Mouse (Mus musculus): ENCODE results near the gene Ddx54.
A peak's percentile ranks its signal among the peaks of the same experiment; 100 is the strongest.

The Ddx54 gene

DNA sequence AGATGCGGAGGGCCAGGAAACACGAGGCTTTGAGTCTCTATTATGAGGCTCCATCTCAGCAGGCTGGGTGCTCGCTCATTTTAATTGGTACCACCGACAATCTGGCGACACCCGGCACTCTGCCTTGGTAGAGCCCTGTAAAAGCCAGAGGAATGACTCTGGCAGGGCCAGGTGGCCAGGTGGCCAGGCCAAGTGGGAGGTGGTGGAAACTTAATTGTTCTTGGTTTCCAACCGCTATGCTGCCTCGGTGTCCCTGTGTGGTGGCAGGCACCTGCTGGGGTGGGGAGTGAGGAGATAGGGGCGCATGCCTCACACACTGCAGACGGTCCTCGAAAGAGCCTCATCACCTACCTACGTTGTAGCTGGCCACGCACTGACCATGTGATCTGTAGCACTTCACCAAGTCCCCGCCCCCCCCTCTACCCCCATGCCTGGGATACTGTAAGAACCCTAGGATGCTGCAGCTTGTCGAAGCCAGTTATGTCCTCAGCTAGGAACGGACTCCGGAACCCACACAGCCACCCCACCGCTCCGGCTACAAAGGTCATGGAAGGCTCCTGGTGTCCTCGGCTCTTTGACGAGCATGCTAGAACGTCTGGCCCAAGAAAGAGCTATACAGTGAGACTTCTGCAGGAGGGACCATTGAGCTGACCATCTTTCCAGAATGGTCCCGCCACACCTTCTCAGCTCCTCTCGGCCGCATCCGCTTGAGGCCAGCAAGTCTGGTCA, 32.5 kb upstream of the Ddx54 start:
- DNase-seq (ENCODE audit: low spot score in 2 of 2) = no peak

DNA sequence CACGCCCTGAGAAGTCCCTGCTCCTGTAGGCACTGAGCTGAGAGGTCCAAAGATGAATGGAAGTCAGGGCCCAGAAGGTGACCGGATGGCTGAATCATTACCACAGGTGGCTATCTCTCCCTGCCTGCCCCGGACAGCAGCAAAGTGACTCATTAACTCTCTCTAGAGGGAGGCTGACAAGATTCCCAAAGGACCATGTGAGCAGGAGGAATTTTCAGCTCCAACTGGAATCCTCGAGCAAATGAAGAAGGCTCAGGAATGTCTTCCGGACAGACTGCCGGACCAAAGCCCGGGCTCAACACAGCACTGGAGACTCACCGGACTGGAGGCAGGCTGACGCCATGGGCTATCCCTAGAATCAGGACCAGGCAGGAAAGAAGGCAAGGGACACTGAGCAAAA, 30.5 kb upstream of the Ddx54 start:
- DNase-seq (ENCODE audit: low spot score in 2 of 2) = no peak

DNA sequence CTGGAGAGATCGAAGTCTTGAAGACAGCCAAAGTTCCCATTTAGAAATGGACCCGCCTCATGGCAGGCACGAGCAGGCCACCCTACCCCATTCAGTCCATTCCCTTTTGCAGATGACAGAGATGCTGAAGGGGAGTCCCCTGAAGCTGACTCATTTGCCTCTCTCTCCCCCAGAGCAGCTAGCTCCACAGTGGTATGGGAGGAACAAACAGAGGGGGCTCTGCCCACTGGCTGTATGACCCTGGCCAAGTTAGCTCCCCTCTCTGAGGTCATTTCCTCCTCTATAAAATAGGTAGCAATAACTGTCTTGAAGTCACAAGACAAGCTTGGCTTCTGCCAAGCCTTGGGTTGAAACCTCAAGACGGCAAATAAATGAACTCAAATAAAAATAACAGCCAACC, 29.0 kb upstream of the Ddx54 start:
- DNase-seq (ENCODE audit: low spot score in 2 of 2) = no peak

DNA sequence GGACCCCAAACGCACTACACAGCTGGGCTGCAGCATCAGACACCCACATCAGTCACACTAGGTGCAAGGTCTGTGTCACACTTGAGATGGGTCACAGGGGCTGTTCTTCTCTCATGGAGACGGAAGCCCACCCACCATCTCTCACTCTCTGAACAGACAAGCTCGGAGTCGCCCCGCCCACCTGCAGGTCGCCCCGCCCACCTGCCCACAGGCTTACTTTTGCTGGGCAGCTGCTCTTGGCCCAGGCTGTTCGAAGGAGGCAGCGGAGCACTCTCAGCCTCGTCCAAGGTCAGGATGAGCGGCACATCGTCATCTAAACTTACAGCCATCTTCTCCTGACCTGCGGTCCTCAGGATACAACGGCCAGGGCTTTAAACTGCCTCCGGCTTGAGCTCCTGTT, 27.6 kb upstream of the Ddx54 start:
- DNase-seq (ENCODE audit: low spot score in 2 of 2) = no peak

DNA sequence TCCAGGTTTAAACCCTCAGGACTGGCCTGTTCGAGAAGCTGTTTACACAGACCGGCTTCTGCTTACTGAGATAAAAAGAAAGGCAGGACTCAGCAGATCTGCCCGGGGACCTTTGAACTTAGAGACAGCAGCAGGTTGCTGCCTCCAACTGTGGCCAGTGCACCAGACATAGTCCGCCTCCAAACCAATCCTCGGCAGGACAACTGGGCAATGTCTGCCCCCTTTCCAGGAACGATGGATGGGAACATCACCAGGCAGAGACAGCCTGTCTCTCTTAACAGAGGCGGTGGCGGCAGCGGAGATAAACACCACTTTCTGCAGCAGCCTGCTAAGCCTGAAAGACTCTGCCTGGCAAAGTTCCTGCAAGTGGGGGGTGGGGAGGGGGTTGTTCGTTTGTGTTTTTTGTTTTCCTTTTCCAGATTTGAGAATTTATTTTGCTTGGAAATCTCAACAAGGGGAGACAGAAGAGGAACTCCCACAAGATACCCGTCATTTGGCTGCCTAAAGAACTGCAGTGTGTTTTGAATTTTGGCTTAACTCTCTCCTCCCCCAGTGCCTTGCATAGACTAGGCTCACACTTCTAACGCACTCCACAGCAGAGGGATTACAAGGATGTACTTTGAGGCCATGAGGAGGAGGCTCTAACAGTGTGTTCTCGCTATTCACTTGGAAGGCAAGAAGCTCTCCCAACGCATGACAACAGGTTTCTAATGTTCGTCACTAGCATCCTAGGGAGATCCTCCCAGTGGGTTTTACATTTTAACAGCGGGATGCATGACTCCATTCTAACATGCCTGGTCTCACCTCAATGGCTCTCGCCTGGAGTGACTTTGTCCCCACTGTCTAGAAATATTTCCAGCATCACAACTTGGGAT, 25.6 kb upstream of the Ddx54 start:
- DNase-seq (ENCODE audit: low spot score in 2 of 2) = peak in 1 of 2 experiments; percentile 63

DNA sequence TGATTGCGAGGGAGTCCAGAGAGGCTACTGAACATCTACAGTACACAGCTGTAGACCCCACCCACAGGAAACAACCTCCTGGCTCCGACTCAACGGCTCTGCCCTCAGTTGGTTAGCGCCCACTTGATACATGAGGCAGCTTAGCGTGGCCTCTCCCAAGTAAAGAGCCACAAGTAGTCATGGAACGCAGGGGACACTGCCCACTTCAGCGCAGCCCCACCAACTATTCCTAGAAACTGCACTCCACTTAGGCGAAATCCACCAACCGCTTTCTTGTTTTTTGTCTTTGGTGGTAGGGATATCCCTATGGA, 25.0 kb upstream of the Ddx54 start:
- DNase-seq (ENCODE audit: low spot score in 2 of 2) = no peak

DNA sequence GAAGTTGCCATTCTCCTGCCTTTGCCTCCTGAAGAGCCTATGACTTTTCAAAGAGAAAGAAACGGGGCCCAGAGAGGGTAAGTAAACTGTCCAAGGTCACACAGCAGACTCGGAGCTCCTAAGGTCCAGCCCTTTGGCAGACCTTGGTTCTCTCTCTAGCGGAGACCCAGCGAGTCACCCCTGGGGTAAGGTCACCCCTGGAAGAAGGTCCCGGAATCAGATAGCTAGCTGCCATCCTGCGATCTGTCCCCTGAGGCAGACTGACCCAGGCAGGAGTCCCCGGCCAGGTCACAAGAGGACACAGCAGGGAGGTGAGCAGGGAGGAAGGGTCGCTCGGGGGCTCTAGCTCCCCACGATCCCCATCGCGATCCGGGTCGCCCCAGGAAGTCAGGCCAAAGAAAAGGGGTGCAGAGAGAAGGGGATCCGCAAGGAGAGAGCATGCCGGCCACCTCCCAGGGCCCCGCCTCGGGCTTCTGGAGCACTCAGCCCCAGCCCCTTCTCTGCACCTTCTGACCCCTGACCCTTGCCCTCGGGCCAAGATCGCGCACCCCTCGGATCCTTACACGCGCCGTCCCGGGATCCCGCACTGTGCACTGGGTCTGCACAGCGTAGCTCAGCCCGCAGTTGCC, 24.5 kb upstream of the Ddx54 start:
- no peak for DNase-seq (ENCODE audit: low spot score in 2 of 2)

DNA sequence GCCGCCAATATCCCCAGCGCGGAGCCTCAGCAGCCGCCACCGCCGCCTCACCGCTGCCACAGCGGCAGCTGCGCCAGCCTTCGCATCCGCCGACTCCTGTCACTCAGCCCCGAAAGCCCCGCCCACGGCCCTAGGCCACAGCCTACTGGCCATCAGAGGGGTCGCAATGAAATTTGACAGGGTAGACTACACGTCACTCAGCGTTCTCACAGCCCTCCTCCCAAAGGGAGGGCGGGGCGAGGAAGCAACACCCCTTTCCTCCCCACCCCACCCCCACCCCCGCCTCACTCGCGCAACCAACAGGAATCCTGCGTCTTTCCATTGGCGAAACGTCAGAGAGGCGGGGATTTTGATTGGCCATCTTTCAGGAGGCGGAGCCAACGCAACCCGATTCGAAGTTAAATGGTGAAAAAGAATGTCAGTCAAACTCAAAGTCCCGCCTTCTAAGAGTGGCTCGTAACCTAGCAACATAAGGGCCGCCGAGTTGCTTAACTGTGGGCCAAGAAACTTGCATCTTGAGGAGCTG, 23.9 kb upstream of the Ddx54 start, which contains the start of the genes Tpcn1 and Iqcd:
Gene Tpcn1 (minus strand): TSS at position 105 of the 526 bp plus-strand sequence.
Gene Iqcd (plus strand): TSS at position 448 of the 526 bp plus-strand sequence.
- DNase-seq (ENCODE audit: low spot score in 2 of 2) = peak; percentile 98 to 99

DNA sequence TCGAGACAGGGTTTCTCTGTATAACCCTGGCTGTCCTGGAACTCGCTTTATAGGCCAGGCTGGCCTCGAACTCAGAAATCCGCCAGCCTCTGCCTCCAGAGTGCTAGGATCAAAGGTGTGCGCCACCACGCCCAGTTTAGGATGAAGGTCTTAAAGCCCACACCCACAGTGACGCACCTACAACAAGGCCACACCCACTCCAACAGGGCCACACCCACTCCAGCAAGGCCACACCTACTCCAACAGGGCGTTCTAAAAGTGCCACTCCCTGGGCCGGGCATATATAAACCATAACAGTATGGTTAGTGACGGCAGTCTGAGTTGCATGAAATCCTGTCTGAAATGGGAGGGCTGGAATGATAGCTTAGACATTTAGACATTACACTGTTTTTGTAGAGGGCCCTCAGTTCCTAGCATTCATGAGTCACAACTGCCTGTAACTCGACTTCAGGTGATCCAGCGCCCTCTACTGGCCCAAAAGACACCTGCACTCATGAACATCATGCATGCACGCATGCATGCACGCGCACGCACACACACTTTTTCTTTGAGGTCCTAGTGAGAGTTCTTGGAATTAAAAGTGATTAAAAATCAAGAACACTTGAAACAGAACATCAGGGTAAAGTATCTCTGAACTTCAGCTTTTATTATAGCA, 22.1 kb upstream of the Ddx54 start:
- no peak for DNase-seq (ENCODE audit: low spot score in 2 of 2)

DNA sequence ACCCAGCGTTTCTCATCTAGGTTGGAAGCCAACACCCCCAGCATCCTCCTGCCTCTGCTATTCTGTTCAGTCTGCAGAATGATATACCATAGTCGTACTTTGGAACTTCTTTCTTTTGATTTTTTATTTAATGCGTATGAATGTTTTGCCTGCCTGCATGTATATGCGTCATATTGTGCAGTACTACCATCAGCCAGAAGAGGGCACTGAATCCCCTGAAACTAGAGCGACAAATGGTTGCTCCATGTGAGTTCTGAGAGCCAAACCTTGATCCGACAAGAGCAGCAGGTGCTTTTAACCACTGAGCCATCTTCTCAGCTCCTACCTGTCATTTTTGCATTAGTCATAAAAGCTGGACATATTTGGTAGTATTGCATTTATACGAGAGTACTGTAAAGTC, 20.4 kb upstream of the Ddx54 start:
- DNase-seq (ENCODE audit: low spot score in 2 of 2) = no peak

DNA sequence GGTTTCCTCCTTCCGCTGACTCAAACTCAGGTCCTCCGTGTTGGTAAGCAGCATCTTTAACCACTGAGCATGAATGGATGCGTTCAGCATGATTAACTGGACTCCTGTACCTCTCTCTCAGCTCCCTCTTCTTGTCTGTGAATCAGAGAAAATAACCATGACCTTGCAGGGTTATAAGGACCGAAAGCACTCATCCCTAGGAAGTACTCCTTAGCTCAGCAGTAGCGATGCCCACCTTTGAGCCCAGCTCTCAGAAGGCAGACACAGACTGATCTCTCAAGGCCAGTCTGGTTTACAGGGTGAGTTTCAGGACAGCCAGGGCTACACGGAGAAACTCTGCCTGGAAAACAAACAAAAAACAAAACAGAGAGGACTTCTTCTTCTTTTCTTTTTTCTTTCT, 18.1 kb upstream of the Ddx54 start:
- DNase-seq (ENCODE audit: low spot score in 2 of 2) = no peak

DNA sequence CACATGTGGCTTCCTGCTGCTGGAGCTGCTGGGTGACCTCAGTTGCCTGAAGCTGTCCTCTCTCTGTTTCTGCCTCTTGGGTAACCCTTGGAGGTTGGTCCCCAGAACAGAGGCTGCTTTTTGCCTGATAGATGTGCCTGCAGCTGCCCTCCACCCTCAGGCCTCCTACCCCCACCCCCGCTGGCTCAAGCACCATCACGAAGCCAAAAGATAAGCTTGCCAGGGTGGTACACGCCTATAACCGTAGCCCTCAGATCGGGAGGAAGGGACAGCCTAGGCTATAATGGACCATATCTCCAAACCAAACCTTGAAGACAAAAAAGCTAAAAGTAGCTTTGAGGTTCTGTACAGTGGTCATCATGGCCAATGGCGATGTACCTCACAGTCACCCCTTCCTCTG, 12.9 kb upstream of the Ddx54 start:
- DNase-seq (ENCODE audit: low spot score in 2 of 2) = no peak

DNA sequence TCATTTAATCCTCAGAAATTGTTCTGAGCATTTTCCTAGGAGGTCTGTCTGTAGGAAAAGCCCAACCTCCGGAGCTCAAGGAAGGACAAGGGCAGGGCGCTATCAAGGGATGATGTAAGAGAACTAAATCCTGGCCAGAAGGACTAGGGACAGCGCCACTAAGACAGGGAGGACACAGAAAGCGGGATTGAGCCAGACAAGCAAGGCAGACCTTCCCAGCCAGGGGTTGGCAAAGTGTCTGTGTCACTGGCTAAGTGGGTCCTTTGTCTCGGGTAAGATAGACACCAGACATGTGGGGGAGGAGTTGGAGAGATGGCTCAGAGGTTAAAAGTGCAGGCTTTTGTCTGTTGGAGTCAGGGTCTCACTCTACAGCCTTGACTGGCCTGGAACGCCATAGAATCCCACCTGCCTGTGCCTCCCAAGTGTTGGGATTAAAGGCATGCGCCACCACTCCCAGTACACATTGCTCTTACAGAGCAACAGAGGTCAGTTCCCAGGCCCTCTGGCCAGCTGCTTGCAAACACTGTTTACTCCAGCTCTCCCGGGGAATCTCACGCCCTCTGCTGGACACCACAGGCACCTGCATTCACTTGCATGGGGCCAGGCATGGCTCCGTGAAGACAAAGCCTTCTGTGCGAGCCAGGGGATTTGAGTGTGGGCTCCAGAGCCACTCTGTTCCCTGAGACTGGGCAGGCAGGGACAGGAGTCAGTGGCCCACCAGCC, 11.4 kb upstream of the Ddx54 start:
- DNase-seq (ENCODE audit: low spot score in 2 of 2) = no peak

DNA sequence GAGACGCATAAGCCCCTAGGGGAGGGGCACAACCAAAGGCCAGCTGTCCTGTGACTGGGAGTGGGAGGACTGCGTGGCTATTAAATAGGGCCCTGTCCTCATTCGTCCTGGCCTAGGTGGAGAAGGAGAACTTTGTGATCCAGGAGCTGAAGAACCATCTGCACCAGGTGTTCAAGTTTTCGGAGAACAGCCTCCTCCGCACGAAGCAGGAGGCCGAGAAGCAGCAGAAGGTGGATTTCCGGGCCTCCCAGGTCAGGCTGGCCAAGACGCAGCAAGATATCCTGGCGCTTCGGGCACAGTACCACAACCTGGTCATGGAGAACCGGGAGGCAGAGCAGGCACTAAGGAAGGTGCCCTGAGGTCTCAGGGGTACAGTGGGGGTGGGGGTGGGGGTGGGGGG, 10.3 kb upstream of the Ddx54 start:
- DNase-seq (ENCODE audit: low spot score in 2 of 2) = no peak

DNA sequence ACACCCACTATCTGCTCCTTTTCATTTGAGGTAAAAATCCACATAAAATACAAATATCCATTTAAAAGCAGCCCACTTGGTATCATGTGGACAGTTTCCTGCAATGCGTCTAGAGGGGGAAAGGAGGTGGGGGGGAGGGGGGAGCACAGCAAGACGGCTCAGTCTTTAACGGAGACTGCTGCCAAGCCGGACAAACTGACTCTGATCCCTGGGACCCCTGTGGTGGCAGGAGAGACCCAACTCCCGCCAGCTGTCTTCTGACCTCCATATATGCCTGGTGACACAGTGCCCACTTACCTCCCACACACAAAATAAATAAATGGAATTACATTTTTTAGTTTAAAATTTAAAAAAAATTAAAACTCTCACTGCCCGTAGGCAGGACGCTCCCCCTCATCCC, 9.0 kb upstream of the Ddx54 start:
- no peak for DNase-seq (ENCODE audit: low spot score in 2 of 2)

DNA sequence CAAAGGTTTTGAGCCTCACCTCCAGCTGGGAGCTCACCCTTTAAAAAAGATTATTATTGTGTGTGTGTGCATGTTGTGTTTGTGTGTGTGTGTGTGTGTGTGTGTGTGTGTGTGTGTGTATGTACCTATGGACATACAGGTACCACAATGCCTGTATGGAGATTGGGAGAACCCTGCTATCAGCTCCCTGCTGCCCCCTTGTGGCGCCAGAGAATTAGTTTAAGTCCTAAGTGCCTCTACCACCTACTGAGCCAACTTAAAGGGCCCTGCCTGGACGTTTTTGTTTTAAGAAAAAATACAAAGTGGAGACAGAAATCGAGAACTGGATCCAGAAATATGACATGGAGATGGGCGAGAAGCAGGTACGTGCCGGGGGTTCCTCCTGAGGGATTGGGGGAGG, 7.7 kb upstream of the Ddx54 start:
- DNase-seq (ENCODE audit: low spot score in 2 of 2) = peak; percentile 68 to 69

DNA sequence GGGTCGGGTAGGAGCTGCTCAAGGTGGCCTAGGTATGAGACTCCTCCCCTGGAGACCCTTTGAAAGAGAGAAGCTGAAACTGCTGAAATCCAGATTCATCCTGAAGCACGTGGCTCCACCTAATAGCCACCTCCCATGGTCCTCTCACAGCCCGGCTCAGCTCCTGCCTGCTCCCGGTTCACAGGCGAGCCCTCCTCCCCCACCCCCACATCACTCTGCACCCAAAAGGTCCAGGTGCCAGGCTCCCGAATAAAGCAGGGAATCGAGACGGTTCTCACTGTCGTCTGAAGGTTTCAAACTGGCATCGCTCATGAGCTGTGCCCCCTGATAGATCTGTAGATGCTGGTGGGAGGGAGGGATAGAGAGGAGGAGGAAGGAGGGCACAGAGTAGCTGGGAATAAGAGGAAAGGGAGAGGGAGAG, 7.3 kb upstream of the Ddx54 start:
- no peak for DNase-seq (ENCODE audit: low spot score in 2 of 2)

DNA sequence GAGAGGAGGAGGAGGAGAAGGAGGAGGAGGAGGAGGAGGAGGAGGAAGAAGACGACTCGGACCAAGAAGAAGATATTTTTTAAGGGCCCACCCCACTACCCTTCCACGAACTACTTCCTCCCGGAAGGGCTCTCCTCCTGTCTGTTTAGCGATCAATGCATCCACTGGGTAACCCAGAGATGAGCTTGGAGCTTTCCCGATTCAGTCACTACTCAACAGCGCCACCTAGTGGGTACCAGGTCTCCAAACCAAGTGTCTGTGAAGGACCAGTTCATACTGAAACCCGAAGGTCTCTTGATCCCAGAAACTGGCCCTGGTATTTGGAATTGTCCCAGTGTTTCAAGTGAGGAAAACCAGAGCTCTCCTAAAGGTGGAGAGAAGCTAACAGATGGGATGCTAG, 6.9 kb upstream of the Ddx54 start:
- peak; percentile 75 to 81 for DNase-seq (ENCODE audit: low spot score in 2 of 2)

DNA sequence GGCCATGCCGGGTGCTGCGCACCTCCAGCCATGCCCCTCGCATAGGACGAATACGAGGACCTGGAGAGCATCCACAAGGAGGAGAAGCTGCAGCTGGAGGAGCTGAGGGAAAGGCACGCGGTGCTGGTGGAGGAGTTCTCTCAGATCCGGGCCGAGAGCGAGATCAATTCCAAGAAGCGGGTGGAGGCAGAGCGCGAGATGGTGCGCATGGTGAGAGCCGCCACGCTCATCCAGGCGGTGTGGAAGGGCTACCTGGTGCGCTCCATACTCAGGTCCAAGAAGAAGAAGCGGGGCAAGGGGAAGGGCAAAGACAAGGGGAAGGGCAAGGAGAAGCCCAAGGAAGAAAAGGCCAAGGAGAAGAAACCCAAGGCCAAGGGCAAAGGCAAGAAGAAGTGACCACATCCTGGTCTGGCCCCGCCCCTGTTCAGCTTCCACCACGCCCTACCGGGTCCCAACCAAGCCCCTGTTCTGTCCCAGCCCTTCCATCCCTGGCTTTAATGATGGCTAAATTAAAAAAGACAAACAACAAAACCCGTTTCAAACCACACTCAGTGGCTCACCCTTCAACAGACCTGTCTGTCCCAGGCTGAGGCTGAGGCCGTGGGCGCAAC, 5.8 kb upstream of the Ddx54 start:
- DNase-seq (ENCODE audit: low spot score in 2 of 2) = no peak

DNA sequence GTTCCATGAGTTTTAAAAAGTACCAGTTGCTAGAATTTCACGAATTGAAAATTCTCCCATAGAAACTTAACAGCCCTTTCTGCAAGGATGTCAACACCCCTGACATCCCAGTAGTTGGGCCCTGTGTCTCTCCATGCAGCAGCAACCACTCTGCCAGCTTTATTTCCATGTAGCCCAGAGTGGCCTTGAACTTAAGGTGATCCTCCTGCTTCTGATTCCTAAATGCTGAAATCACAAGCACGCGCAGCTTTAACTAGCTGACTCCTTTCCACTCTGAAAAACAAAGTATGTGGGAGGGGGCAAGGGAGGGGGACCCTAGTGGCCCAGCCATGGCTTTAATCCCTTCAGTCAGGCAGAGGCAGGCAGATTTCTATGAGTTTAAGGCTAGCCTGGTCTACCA, 5.2 kb upstream of the Ddx54 start:
- no peak for DNase-seq (ENCODE audit: low spot score in 2 of 2)

DNA sequence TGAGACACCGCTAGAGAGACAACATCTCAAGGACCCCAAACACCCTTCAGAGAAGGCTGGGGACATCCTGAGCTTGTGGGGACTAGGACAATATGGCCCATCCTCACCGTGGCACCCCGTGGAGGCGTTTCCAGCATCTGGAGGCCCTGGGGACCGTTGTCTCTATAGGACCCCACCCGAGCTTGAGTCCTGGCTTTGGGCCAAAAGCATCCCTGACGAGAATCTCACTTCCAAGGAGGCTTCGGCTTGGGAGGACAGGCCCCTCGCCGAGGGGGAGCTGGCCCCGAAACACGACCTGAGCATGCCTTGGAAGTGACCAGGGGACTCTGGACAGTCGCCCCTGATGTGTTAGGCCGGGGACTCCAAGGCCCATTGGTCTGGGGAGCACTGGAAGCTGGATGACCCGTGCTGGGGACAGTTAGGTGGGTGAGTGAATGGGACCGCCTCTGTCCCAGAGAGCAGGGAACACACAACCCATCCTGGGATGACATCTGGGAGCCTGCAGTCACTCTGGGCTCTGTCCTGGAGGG, 3.2 kb upstream of the Ddx54 start:
- no peak for DNase-seq (ENCODE audit: low spot score in 2 of 2)

All from right cerebral cortex, postnatal 36 days (tissue).